Mouse (Mus musculus): Measurements from ENCODE around the gene 1500009C09Rik. TPM values are rescaled to one million over a fixed set of nuclear protein-coding genes. Genes with fewer than 3 reads are reported as not detected.

The 1500009C09Rik gene
- polyA plus RNA-seq (2014; fragmentation: Nextera tagmentation; extraction: Ambion mirVana): 0.68 and 0.76 TPM in 2 replicates

DNA sequence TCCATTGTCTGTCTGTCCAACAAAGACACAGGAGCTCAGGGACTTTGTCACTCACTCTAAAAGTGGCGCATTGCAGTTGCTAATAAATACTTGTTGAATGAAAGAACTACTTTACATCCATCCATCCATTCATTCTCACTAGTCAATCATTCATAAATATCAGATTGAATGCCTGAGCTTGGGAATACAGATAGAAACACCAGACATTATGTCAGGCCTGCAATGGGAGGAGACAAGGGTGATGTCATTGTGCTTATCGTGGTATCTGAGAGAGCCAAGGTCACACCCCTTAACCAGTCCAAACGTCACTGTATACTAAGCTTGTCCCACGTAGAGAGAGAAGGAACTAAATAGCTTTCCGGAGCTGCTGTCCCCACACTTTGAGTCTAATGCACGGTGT is at the start of gene 1500009C09Rik:
Gene 1500009C09Rik, plus strand, starts transcription at position 301 of the 400 bp plus-strand sequence.
- Histone ChIP-seq H3K4me1 (ENCODE audit: control insufficient read depth, insufficient read depth, low read length) (peaks cover 11% of the 10 kb centered on the region), H3K36me3 (ENCODE audit: control insufficient read depth, insufficient read depth, low read length) (no peaks in the 10 kb centered on the region), H3K4me2 (ENCODE audit: low read depth) (no peak within 1 kb of the TSS), H3K27ac (ENCODE audit: low read depth, low read length) (no peak within 1 kb of the TSS), H3K27me3 (ENCODE audit: control insufficient read depth, insufficient read depth, low read length) (no peaks in the 10 kb centered on the region), H3K9ac (ENCODE audit: low read length) (no peak within 1 kb of the TSS), H3K9me3 (ENCODE audit: control insufficient read depth, low read length) (no peaks in the 10 kb centered on the region), H3K4me3 (ENCODE audit: low read depth, low read length) (no peak within 1 kb of the TSS)
- no peak for ATAC-seq (ENCODE audit: insufficient read depth, low FRiP score, low TSS enrichment)
- no peak for DNase-seq (ENCODE audit: low spot score)
- WGBS: 93% methylated on average over 6 of the region's 6 CpGs

DNA sequence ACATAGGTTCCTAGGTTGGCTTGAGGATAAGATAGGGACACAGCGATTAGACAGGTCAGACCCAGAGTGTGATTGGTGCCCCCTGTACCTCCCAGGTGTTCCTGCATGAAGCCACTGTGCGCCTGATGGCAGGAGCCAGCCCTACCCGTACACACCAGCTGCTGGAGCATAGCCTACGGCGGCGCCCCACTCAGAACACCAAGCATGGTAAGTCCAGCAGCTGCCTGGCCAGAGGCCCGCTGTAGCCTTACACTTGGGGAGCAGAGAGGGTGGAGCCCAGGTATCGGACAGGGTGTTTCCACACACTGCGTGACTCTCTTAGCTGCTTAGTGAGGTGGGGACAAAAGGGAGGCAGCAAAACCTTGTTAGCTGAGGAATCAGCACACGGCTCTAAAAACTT is 49.1 kb upstream of the 1500009C09Rik start:
- Histone ChIP-seq H3K27me3 (ENCODE audit: control insufficient read depth, insufficient read depth, low read length) (peaks cover 22% of the 10 kb centered on the region), H3K36me3 (ENCODE audit: control insufficient read depth, insufficient read depth, low read length) (peaks cover 34% of the 10 kb centered on the region), H3K9me3 (ENCODE audit: control insufficient read depth, low read length) (no peaks in the 10 kb centered on the region), H3K4me2 (ENCODE audit: low read depth) (no peak overlapping the region), H3K9ac (ENCODE audit: low read length) (no peak overlapping the region), H3K4me3 (ENCODE audit: low read depth, low read length) (no peak overlapping the region), H3K27ac (ENCODE audit: low read depth, low read length) (no peak overlapping the region), H3K4me1 (ENCODE audit: control insufficient read depth, insufficient read depth, low read length) (peaks cover 11% of the 10 kb centered on the region; the same call in 1 of the 2 replicates)
- DNase-seq (ENCODE audit: low spot score): no peak
- WGBS: 92% methylated on average over 10 of the region's 10 CpGs
- no peak for ATAC-seq (ENCODE audit: insufficient read depth, low FRiP score, low TSS enrichment)

DNA sequence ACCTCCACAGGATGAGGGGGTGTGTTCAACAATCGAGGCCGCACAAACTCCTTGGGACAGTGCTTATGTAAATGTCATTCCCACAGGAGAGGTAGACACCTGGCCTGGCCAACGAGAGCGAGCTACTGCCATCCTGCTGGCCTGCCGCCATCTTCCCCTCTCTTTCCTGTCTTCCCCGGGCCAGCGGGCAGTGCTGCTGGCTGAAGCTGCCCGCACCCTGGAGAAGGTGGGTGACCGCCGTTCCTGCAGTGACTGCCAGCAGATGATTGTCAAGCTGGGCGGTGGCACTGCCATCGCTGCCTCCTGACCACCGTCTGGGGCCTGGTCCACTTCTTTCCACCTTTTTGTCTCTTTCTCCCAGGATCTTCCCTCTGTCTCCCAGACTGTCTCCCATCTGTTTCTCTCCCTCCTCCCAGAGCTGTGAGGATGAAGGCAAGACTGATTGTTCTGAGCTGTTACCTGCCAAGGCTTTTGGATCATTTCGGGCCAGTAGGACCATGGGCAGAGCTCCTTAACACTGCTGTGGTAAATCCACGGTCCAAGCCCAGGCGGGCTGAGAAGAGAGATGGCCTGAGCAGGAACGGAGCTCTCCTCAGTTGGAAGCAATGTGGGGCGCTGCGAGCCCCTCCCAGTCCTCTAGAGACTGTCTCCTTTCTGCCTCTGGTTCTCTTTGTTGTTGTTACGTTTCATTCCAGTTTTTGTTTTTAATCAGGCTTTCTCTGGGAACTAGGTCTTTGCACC is 48.4 kb upstream of the 1500009C09Rik start:
- Histone ChIP-seq H3K9ac (ENCODE audit: low read length) (no peak overlapping the region), H3K9me3 (ENCODE audit: control insufficient read depth, low read length) (no peaks in the 10 kb centered on the region), H3K36me3 (ENCODE audit: control insufficient read depth, insufficient read depth, low read length) (peaks cover 31% of the 10 kb centered on the region), H3K4me3 (ENCODE audit: low read depth, low read length) (no peak overlapping the region), H3K4me2 (ENCODE audit: low read depth) (no peak overlapping the region), H3K4me1 (ENCODE audit: control insufficient read depth, insufficient read depth, low read length) (peaks cover 11% of the 10 kb centered on the region; the same call in 1 of the 2 replicates), H3K27me3 (ENCODE audit: control insufficient read depth, insufficient read depth, low read length) (peaks cover 25% of the 10 kb centered on the region), H3K27ac (ENCODE audit: low read depth, low read length) (0 out of 2 replicates have a peak overlapping the region, but pooled peaks have one; percentile 3)
- 84% methylated on average over 20 of the region's 20 CpGs for WGBS
- ATAC-seq (ENCODE audit: insufficient read depth, low FRiP score, low TSS enrichment) (no peak), DNase-seq (ENCODE audit: low spot score) (no peak)

DNA sequence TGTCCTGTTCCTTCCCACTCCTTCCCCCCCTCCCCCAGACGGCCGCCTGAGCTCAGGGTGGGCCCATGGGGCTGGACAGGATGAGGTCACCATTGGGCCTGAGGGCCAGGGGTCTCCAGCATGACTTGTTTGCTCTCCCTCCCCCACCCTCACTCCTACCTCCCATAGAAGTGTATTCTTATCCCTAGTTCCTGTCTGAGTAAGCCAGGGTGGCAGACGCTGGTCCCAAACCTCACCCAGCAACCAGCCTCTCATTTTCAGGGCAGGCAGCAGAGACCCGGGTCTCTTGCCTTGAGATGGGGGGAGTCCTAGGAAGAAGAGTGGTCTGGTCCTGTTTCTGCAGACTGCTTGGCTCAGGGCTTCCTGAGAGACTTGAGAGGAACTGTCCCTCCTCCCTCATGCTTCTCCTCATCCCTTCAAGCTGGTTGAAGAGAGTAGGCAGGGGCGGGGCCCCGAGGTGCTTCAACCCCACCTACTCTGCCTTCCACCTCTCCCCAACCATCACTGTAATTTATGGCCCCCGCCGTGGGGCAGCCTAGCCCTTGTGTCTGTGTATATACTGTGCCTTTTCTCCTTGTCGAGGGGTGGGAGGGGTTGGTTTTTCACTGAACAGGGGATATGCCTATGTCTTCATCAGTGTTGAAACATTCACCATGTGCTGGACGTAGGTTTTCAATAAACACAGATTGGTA is 47.4 kb upstream of the 1500009C09Rik start:
- ATAC-seq (ENCODE audit: insufficient read depth, low FRiP score, low TSS enrichment) (no peak), DNase-seq (ENCODE audit: low spot score) (no peak)
- Histone ChIP-seq H3K9ac (ENCODE audit: low read length) (no peak overlapping the region), H3K27me3 (ENCODE audit: control insufficient read depth, insufficient read depth, low read length) (peaks cover 32% of the 10 kb centered on the region), H3K36me3 (ENCODE audit: control insufficient read depth, insufficient read depth, low read length) (peaks cover 24% of the 10 kb centered on the region), H3K4me3 (ENCODE audit: low read depth, low read length) (no peak overlapping the region), H3K9me3 (ENCODE audit: control insufficient read depth, low read length) (no peaks in the 10 kb centered on the region), H3K27ac (ENCODE audit: low read depth, low read length) (no peak overlapping the region), H3K4me2 (ENCODE audit: low read depth) (no peak overlapping the region), H3K4me1 (ENCODE audit: control insufficient read depth, insufficient read depth, low read length) (peaks cover 11% of the 10 kb centered on the region; the same call in 1 of the 2 replicates)
- WGBS: 59% methylated on average over 10 of the region's 10 CpGs

DNA sequence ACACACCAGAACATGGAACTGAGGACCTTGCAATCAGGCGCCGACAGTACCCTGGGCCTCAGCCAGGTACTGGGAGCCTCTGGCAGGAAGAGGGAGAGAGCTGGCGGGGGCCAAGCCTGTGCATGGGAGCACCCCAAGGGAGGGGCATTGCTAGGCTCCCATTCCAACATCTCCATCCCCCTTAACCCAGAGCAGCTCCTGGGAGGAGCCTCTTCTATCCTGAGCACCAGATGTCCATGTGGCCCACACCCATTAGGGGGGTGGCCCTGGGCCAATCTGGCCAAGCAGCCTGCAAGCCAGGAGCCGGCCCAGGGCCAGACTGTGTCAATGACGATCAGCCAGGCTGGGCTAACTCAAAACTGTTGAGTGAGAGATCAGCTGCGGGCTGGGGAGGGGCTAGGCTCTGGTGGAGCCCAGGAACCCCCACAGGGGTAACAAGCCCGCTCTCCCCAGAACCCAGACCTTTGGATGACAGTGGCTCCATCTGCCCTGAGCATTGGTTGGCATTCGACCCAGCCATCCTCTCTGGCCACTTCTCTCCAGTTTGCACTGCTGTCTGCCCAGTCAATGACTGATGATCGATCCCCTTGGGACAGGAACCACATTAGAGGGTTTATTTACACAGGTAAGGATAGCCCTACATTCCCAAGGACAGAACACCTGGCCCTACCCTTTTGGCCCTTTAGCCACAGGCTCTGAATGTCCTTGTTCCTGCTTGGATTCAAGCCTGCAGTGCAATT is 45.7 kb upstream of the 1500009C09Rik start:
- DNase-seq (ENCODE audit: low spot score) (no peak), ATAC-seq (ENCODE audit: insufficient read depth, low FRiP score, low TSS enrichment) (no peak)
- WGBS: 55% methylated on average over 9 of the region's 9 CpGs
- H3K4me2 ChIP-seq (ENCODE audit: low read depth): no peak overlapping the region
- no peak overlapping the region for H3K27ac ChIP-seq (ENCODE audit: low read depth, low read length)
- no peak overlapping the region for H3K9ac ChIP-seq (ENCODE audit: low read length)
- H3K36me3 ChIP-seq (ENCODE audit: control insufficient read depth, insufficient read depth, low read length): peaks cover 16% of the 10 kb centered on the region
- H3K4me3 ChIP-seq (ENCODE audit: low read depth, low read length): no peak overlapping the region
- H3K4me1 ChIP-seq (ENCODE audit: control insufficient read depth, insufficient read depth, low read length): peaks cover 14% of the 10 kb centered on the region
- peaks cover 49% of the 10 kb centered on the region for H3K27me3 ChIP-seq (ENCODE audit: control insufficient read depth, insufficient read depth, low read length)
- no peaks in the 10 kb centered on the region for H3K9me3 ChIP-seq (ENCODE audit: control insufficient read depth, low read length)

DNA sequence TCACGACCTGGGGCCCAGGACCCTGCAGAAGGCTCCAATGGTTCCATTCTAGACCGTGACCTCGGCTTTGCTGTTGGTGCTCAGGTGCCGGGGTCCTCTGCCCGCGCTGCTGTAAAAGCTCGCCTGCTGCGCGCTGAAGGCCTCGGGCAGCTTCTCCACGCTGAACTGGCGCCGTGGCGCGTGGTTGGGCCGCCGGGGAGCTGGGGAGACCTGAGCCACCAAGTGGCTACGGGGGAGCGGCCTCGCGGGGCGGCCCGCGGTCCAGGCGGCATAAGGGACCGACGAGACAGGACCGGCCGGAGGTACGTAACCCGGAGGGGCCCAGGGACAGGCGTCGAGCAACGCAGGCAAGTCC is 45.1 kb upstream of the 1500009C09Rik start:
- H3K4me2 ChIP-seq (ENCODE audit: low read depth): no peak overlapping the region
- H3K9ac ChIP-seq (ENCODE audit: low read length): no peak overlapping the region
- 9% methylated on average over 33 of the region's 34 CpGs for WGBS
- ATAC-seq (ENCODE audit: insufficient read depth, low FRiP score, low TSS enrichment) (no peak), DNase-seq (ENCODE audit: low spot score) (no peak)
- H3K4me1 ChIP-seq (ENCODE audit: control insufficient read depth, insufficient read depth, low read length): peaks cover 19% of the 10 kb centered on the region
- H3K9me3 ChIP-seq (ENCODE audit: control insufficient read depth, low read length): no peaks in the 10 kb centered on the region
- H3K27me3 ChIP-seq (ENCODE audit: control insufficient read depth, insufficient read depth, low read length): peaks cover 54% of the 10 kb centered on the region
- no peak overlapping the region for H3K27ac ChIP-seq (ENCODE audit: low read depth, low read length)
- H3K36me3 ChIP-seq (ENCODE audit: control insufficient read depth, insufficient read depth, low read length): peaks cover 16% of the 10 kb centered on the region
- H3K4me3 ChIP-seq (ENCODE audit: low read depth, low read length): 0 out of 2 replicates have a peak overlapping the region, but pooled peaks have one; percentile 4

DNA sequence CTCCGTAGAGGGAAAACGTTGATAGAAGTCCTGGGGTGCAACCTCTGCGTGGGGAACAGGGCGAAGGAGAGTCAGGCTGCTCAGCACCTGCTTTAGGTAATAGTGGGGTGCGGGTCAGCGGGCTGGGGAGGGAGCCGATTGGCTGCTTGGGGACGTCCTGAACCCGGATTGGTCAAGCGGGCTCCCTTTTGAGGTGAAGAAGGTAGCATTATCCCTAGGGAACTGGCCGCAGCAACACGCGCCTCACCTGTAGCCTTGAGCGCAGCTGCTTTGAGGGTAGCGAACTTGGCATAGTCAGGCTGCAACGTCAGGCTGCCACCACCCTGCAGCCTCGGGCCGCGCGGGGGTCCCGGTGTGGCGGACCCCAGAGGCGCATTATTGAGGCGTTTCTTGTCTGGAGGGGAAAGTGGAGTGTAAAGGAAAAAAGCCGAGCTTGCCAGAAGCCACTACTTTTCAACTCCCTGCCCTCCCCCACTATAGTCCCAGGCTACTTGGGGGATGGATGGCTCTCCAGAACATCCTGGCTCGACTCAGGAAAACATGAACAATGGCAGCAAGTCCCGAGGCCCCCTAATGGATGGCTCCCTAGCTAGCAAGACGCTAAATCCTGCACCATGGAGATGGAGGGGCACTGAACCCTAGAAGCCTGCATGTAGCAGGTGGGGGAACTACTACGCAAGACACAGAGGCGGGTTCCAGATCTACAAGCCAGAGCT is 44.5 kb upstream of the 1500009C09Rik start:
- ATAC-seq (ENCODE audit: insufficient read depth, low FRiP score, low TSS enrichment): no peak
- Histone ChIP-seq H3K27ac (ENCODE audit: low read depth, low read length) (no peak overlapping the region), H3K9ac (ENCODE audit: low read length) (no peak overlapping the region), H3K9me3 (ENCODE audit: control insufficient read depth, low read length) (no peaks in the 10 kb centered on the region), H3K36me3 (ENCODE audit: control insufficient read depth, insufficient read depth, low read length) (peaks cover 16% of the 10 kb centered on the region), H3K27me3 (ENCODE audit: control insufficient read depth, insufficient read depth, low read length) (peaks cover 60% of the 10 kb centered on the region), H3K4me2 (ENCODE audit: low read depth) (no peak overlapping the region), H3K4me1 (ENCODE audit: control insufficient read depth, insufficient read depth, low read length) (peaks cover 25% of the 10 kb centered on the region), H3K4me3 (ENCODE audit: low read depth, low read length) (0 out of 2 replicates have a peak overlapping the region, but pooled peaks have one; percentile 4)
- 15% methylated on average over 30 of the region's 30 CpGs for WGBS
- DNase-seq (ENCODE audit: low spot score): no peak

DNA sequence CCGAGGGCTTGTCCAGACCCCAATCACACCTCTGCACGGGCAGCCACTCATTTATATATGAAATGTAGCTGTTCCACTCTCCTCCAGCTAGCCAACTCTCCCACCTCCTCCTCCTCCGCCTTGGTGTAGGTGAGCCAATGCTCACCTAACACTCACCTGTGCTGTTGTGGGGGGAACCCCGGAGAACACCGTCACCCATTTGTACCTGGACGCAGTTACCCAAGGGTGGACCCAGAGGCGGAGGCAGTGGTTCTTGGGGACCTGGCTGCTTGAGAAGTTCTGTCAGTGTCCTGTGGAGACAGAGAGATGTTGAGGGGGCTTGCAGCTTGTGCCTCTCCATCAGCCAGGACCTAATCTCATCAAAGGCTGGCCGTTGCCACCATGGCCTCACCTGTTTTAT is 43.9 kb upstream of the 1500009C09Rik start:
- no peak overlapping the region for H3K9ac ChIP-seq (ENCODE audit: low read length)
- no peak overlapping the region for H3K4me2 ChIP-seq (ENCODE audit: low read depth)
- H3K27ac ChIP-seq (ENCODE audit: low read depth, low read length): no peak overlapping the region
- no peak for ATAC-seq (ENCODE audit: insufficient read depth, low FRiP score, low TSS enrichment)
- no peaks in the 10 kb centered on the region for H3K9me3 ChIP-seq (ENCODE audit: control insufficient read depth, low read length)
- 85% methylated on average over 8 of the region's 8 CpGs for WGBS
- H3K4me3 ChIP-seq (ENCODE audit: low read depth, low read length): no peak overlapping the region
- peaks cover 66% of the 10 kb centered on the region for H3K27me3 ChIP-seq (ENCODE audit: control insufficient read depth, insufficient read depth, low read length)
- H3K36me3 ChIP-seq (ENCODE audit: control insufficient read depth, insufficient read depth, low read length): peaks cover 10% of the 10 kb centered on the region
- peaks cover 25% of the 10 kb centered on the region for H3K4me1 ChIP-seq (ENCODE audit: control insufficient read depth, insufficient read depth, low read length)
- no peak for DNase-seq (ENCODE audit: low spot score)

All from neural tube, embryonic 11.5 days (tissue).